28 mouse cellular contexts compared by ENCODE assay signal in genomic region chr3:52071996-52072395, GRCm38 (mm10). TPM values are rescaled to one million over a fixed set of nuclear protein-coding genes. Genes with fewer than 3 reads are reported as not detected.
A peak's percentile ranks its signal among the peaks of the same experiment; 100 is the strongest.
DNase-seq lines count a peak whose midpoint lies in the region; ATAC-seq lines count a peak whose summit lies in the region.
"Had no signal": no experiment of that assay in that cellular context is flagged by ENCODE, and none has a peak within 500 bp of the region (broad histone marks: within the 10 kb centered on the region; RNA-seq: fewer than 3 reads in every experiment).

No protein-coding gene starts in this region.

- H3K27me3 ChIP-seq in heart, embryonic 13.5 days (replicated peaks), result no peaks in the 10 kb centered on the region; the same call in 1 of the 2 replicates
- no peaks in the 10 kb centered on the region for H3K27me3 ChIP-seq in midbrain, embryonic 12.5 days
- H3K27me3 ChIP-seq in midbrain, embryonic 16.5 days (ENCODE audit: control insufficient read depth, insufficient read depth, low read depth, low read length), result no peaks in the 10 kb centered on the region
- H3K27me3 ChIP-seq in midbrain, embryonic 13.5 days, result no peaks in the 10 kb centered on the region
- H3K27me3 ChIP-seq: CH12.LX; embryonic facial prominence, embryonic 12.5 days; hindbrain, embryonic 13.5 days; lung, embryonic 15.5 days had no signal

- 52% methylated on average over 5 of the region's 5 CpGs for WGBS in heart, embryonic 13.5 days
- 7% methylated on average over 5 of the region's 5 CpGs for WGBS in midbrain, embryonic 12.5 days
- WGBS in midbrain, embryonic 16.5 days, result 12% methylated on average over 5 of the region's 5 CpGs
- WGBS in midbrain, embryonic 13.5 days, result 7% methylated on average over 5 of the region's 5 CpGs

- H3K4me2 ChIP-seq in heart, embryonic 13.5 days, result no peak overlapping the region
- no peak overlapping the region for H3K4me2 ChIP-seq in midbrain, embryonic 12.5 days (replicated peaks)
- H3K4me2 ChIP-seq in midbrain, embryonic 16.5 days (ENCODE audit: low read length), result no peak overlapping the region
- no peak overlapping the region for H3K4me2 ChIP-seq in midbrain, embryonic 13.5 days (replicated peaks)
- H3K4me2 ChIP-seq: embryonic facial prominence, embryonic 12.5 days; hindbrain, embryonic 13.5 days; liver, embryonic 15.5 days; lung, embryonic 15.5 days had no signal

- no peak overlapping the region for H3K4me3 ChIP-seq in heart, embryonic 13.5 days
- H3K4me3 ChIP-seq in midbrain, embryonic 12.5 days, result no peak overlapping the region
- no peak overlapping the region for H3K4me3 ChIP-seq in midbrain, embryonic 16.5 days (ENCODE audit: low read depth, low read length)
- no peak overlapping the region for H3K4me3 ChIP-seq in midbrain, embryonic 13.5 days (replicated peaks)
- H3K4me3 ChIP-seq: embryonic facial prominence, embryonic 12.5 days; erythroblast, embryonic 14.5 days; hindbrain, embryonic 13.5 days; left cerebral cortex, adult 2 months; liver, embryonic 15.5 days; lung, embryonic 15.5 days had no signal

- DNase-seq in heart, adult 11 months, result no peak
- no peak for DNase-seq in right cerebral cortex, adult 18-20 months
- no peak for DNase-seq in layer of hippocampus, postnatal 14 days (ENCODE audit: low spot score in 2 of 2)
- DNase-seq: adrenal gland, adult 8-10 months; B cell, adult 2 months; cerebellum, adult 11-12 months; cerebellum, postnatal 10 days; gastrocnemius, postnatal 25 days; kidney, adult 18-20 months; kidney, postnatal 4 days; left cerebral cortex, postnatal 4 days; liver; lung, postnatal 4 days had no signal

- no peaks in the 10 kb centered on the region for H3K9me3 ChIP-seq in heart, embryonic 13.5 days
- H3K9me3 ChIP-seq in midbrain, embryonic 12.5 days, result no peaks in the 10 kb centered on the region
- H3K9me3 ChIP-seq in midbrain, embryonic 16.5 days (replicated peaks; ENCODE audit: control insufficient read depth, low read length, poor library complexity, severe bottlenecking), result no peaks in the 10 kb centered on the region
- no peaks in the 10 kb centered on the region for H3K9me3 ChIP-seq in midbrain, embryonic 13.5 days
- H3K9me3 ChIP-seq: embryonic facial prominence, embryonic 12.5 days; G1E; hindbrain, embryonic 13.5 days; liver, embryonic 15.5 days; lung, embryonic 15.5 days had no signal

- no peak for ATAC-seq in heart, embryonic 13.5 days (ENCODE audit: extremely low read depth, insufficient number of reproducible peaks, low FRiP score, low TSS enrichment)
- ATAC-seq in midbrain, embryonic 12.5 days (ENCODE audit: low FRiP score, low read depth), result peak; percentile 59
- no peak for ATAC-seq in midbrain, embryonic 16.5 days
- peak; percentile 55 for ATAC-seq in midbrain, embryonic 13.5 days
- ATAC-seq: activated CD4-positive, CD25-positive, alpha-beta regulatory T cell, adult 4 months; forebrain, embryonic 16.5 days; inflammation-experienced regulatory T-cells, adult 6 months had no signal

- H3K9ac ChIP-seq in heart, embryonic 13.5 days, result no peak overlapping the region
- H3K9ac ChIP-seq in midbrain, embryonic 12.5 days (replicated peaks), result no peak overlapping the region
- H3K9ac ChIP-seq in midbrain, embryonic 16.5 days (ENCODE audit: low read depth, low read length), result no peak overlapping the region
- no peak overlapping the region for H3K9ac ChIP-seq in midbrain, embryonic 13.5 days (replicated peaks)
- H3K9ac ChIP-seq: embryonic facial prominence, embryonic 12.5 days; hindbrain, embryonic 13.5 days; liver, embryonic 15.5 days; lung, embryonic 15.5 days had no signal

- 0 out of 2 replicates have a peak overlapping the region, but pooled peaks have one; percentile 20 for H3K27ac ChIP-seq in heart, embryonic 13.5 days (replicated peaks)
- H3K27ac ChIP-seq in midbrain, embryonic 12.5 days (replicated peaks), result peak overlapping the region; percentile 40; the same call in 1 of the 2 replicates
- no peak overlapping the region for H3K27ac ChIP-seq in midbrain, embryonic 16.5 days (ENCODE audit: low read length)
- peak overlapping the region; percentile 10; the same call in 1 of the 2 replicates for H3K27ac ChIP-seq in midbrain, embryonic 13.5 days
- H3K27ac ChIP-seq: embryonic facial prominence, embryonic 12.5 days; left cerebral cortex, adult 2 months; liver, embryonic 15.5 days; lung, embryonic 15.5 days had no signal

- no peaks in the 10 kb centered on the region for H3K36me3 ChIP-seq in heart, embryonic 13.5 days
- H3K36me3 ChIP-seq in midbrain, embryonic 12.5 days, result no peaks in the 10 kb centered on the region
- H3K36me3 ChIP-seq in midbrain, embryonic 16.5 days (ENCODE audit: control insufficient read depth, insufficient read depth, low read length), result no peaks in the 10 kb centered on the region
- no peaks in the 10 kb centered on the region for H3K36me3 ChIP-seq in midbrain, embryonic 13.5 days
- H3K36me3 ChIP-seq: embryonic facial prominence, embryonic 12.5 days; G1E; hindbrain, embryonic 13.5 days; liver, embryonic 15.5 days; lung, embryonic 15.5 days had no signal

- peaks cover 60% of the 10 kb centered on the region for H3K4me1 ChIP-seq in heart, embryonic 13.5 days
- peaks cover 52% of the 10 kb centered on the region for H3K4me1 ChIP-seq in midbrain, embryonic 12.5 days
- H3K4me1 ChIP-seq in midbrain, embryonic 16.5 days (ENCODE audit: control insufficient read depth, insufficient read depth, low read length), result peaks cover 33% of the 10 kb centered on the region
- peaks cover 61% of the 10 kb centered on the region for H3K4me1 ChIP-seq in midbrain, embryonic 13.5 days (replicated peaks)

RNA-seq across cellular contexts. Expression of gene Maml3, which starts 32.9 kb away (rescaled TPM):
- polyA plus RNA-seq in heart, embryonic 13.5 days (2015; fragmentation: Nextera tagmentation; extraction: Ambion mirVana), result 2.1 and 2.4 TPM in 2 replicates
- 8.2 and 9.3 TPM in 2 replicates for polyA plus RNA-seq in midbrain, embryonic 12.5 days (2016; fragmentation: Nextera tagmentation; extraction: Ambion mirVana)
- 5.7 and 6.9 TPM in 2 replicates for polyA plus RNA-seq in midbrain, embryonic 16.5 days (2015; fragmentation: Nextera tagmentation; extraction: Ambion mirVana)
- polyA plus RNA-seq in midbrain, embryonic 13.5 days (2015; fragmentation: Nextera tagmentation; extraction: Ambion mirVana), result 8.3 and 8.6 TPM in 2 replicates
- total RNA-seq in layer of hippocampus, postnatal 14 days (2021), result 1 to 10 TPM; 7.4 to 8.5 TPM

Comparison
In these comparisons a context has a peak if more than half of its experiments do, and no peak if none do; other contexts are left out.
1. ATAC-seq: peak in midbrain, embryonic 12.5 days (single experiment) and midbrain, embryonic 13.5 days (single experiment); none in heart, embryonic 13.5 days (single experiment) and midbrain, embryonic 16.5 days (single experiment).